Mouse (Mus musculus) ovary, postnatal 10 days (tissue): ENCODE data around the gene BC049352.

Source experiments
- DNase-seq: peaks from one replicate; pipeline ENCODE4 v3.0.0; 2022; ENCODE audit warnings: low spot score

BC049352 gene

GRCm38 (mm10) chr9:45299231-45300006 lies 117.6 kb downstream of the BC049352 start:
- no peak for DNase-seq
